Mouse (Mus musculus): ENCODE results near the gene Olfr62. TPM values are rescaled to one million over a fixed set of nuclear protein-coding genes. Genes with fewer than 3 reads are reported as not detected.

Olfr62 gene
- polyA plus RNA-seq, 1 experiment from 2014 or later = not detected

DNA sequence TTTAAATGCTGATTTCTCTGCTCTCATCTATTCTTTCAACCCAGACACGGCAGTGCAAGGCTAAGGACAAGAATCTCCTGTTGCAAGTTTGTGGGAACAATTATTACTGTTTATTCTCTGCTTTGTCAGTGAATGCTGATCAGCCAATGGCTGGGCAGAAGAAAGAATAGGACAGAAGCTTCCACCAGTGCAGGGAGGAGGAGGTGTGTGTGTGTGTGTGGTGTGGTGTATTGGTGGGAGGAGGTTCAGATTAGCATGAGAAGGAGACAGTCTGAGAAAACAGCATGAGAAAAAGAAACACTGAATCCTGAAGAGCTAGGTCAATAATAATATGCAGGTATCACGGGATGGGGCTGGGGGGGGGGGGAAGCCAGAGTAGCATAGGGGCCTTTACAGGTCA is 35.1 kb downstream of the Olfr62 start:
- Histone ChIP-seq H3K27me3 (replicated peaks) (no peaks in the 10 kb centered on the region), H3K4me3 (no peak overlapping the region), H3K4me2 (replicated peaks) (no peak overlapping the region), H3K4me1 (no peaks in the 10 kb centered on the region; the same call in 1 of the 2 replicates), H3K36me3 (no peaks in the 10 kb centered on the region), H3K27ac (no peak overlapping the region), H3K9ac (no peak overlapping the region), H3K9me3 (no peaks in the 10 kb centered on the region)
- 43% methylated on average over 2 of the region's 2 CpGs for WGBS
- ATAC-seq (ENCODE audit: low FRiP score, low read depth) = no peak

DNA sequence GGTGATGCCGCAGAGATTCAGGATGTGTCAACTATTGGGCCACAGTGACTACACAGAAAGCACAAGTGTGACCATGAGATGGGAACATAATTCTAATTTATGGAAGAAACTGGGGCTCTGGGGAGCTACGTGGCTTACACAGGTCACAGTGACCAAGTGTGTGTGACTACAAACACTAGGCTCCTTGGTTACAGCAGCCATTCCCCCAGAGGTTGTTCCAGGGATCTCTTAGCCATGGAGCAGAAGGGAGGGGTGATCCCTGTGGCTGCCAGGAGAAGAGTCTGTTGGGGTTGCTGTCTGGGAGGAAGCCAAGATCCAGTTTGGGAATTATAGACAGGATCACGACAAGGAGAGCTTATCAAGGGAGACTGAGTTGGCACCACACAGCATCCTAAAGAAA is 44.5 kb downstream of the Olfr62 start, which contains the start of gene Olfr1341:
Olfr1341 (plus strand) TSS at position 301 of the 400 bp plus-strand sequence.
- Histone ChIP-seq H3K27ac (no peak within 1 kb of the TSS), H3K9me3 (no peaks in the 10 kb centered on the region), H3K4me3 (no peak within 1 kb of the TSS), H3K9ac (no peak within 1 kb of the TSS), H3K4me2 (replicated peaks) (no peak within 1 kb of the TSS), H3K4me1 (no peaks in the 10 kb centered on the region), H3K27me3 (replicated peaks) (no peaks in the 10 kb centered on the region), H3K36me3 (no peaks in the 10 kb centered on the region)
- no peak for ATAC-seq (ENCODE audit: low FRiP score, low read depth)
- 81% methylated on average over 3 of the region's 3 CpGs for WGBS

DNA sequence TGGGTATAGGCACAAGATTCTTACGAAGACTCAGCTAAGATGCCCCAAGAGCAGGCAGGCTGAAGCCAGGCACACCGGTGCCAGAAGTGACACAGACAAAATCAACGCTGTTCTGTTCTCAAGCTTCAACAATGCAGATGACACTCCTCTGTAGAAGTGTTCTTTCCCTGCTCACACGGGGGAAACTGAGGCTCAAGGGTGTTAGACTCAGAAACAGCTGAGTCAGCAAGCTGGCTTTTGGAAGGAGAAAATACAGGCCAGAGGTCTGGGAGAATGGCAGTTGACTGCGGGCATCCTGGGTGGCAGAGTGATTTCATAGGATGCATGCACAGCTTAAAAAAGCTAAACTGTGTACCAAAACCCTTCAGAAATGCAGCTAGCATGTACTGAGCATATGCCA is 49.3 kb downstream of the Olfr62 start:
- H3K4me3 ChIP-seq = no peak overlapping the region
- no peak overlapping the region for H3K4me2 ChIP-seq (replicated peaks)
- ATAC-seq (ENCODE audit: low FRiP score, low read depth) = no peak
- no peak overlapping the region for H3K27ac ChIP-seq
- 76% methylated on average over 5 of the region's 5 CpGs for WGBS
- H3K27me3 ChIP-seq (replicated peaks) = no peaks in the 10 kb centered on the region
- H3K9me3 ChIP-seq = no peaks in the 10 kb centered on the region
- no peaks in the 10 kb centered on the region for H3K36me3 ChIP-seq
- H3K4me1 ChIP-seq = no peaks in the 10 kb centered on the region
- no peak overlapping the region for H3K9ac ChIP-seq

DNA sequence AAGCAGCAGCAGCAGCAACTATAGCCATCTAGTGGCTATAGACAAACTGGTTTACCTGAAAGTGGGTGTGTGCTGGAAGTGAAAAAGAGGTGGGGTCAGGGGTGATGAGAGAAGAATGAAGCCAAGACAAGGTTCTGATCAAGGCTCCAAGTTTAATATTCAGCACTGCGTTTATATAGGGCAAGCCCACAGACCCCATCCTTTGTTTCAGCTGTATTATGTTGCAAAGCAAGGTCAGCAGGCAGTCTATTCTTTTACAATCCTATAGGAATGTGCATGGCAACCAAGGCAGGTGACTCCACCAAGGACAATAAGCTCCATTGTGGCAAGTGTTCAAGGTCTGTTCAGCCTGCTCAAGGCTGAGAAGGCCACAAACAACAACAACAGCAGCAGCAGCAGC is 52.9 kb downstream of the Olfr62 start:
- Histone ChIP-seq H3K4me1 (no peaks in the 10 kb centered on the region), H3K9ac (no peak overlapping the region), H3K27ac (no peak overlapping the region), H3K4me2 (replicated peaks) (no peak overlapping the region), H3K36me3 (no peaks in the 10 kb centered on the region), H3K27me3 (replicated peaks) (no peaks in the 10 kb centered on the region), H3K4me3 (no peak overlapping the region), H3K9me3 (no peaks in the 10 kb centered on the region)
- ATAC-seq (ENCODE audit: low FRiP score, low read depth) = no peak
- 32% methylated on average over 1 of the region's 1 CpGs for WGBS

Other genes with a start within 250 kb of the Olfr62 start
- 10.8 and 11.8 TPM in 2 replicates for gene Szt2, start 249.7 kb upstream of the Olfr62 start, polyA plus RNA-seq (2016; fragmentation: Nextera tagmentation; extraction: Ambion mirVana)
- gene Med8, start 249.6 kb upstream of the Olfr62 start, polyA plus RNA-seq (2016; fragmentation: Nextera tagmentation; extraction: Ambion mirVana) = 127 and 137 TPM in 2 replicates
- 38.2 and 40.6 TPM in 2 replicates for gene Elovl1, start 230.9 kb upstream of the Olfr62 start, polyA plus RNA-seq (2016; fragmentation: Nextera tagmentation; extraction: Ambion mirVana)
- 165 and 181 TPM in 2 replicates for gene Cdc20, start 221.6 kb upstream of the Olfr62 start, polyA plus RNA-seq (2016; fragmentation: Nextera tagmentation; extraction: Ambion mirVana)
- gene Mpl, start 201.4 kb upstream of the Olfr62 start, polyA plus RNA-seq (2016; fragmentation: Nextera tagmentation; extraction: Ambion mirVana) = 0.46 and 0.68 TPM in 2 replicates
- gene Tie1, start 168.9 kb upstream of the Olfr62 start, polyA plus RNA-seq (2016; fragmentation: Nextera tagmentation; extraction: Ambion mirVana) = 23.2 and 23.5 TPM in 2 replicates
- gene 2610528J11Rik, start 132.0 kb upstream of the Olfr62 start, polyA plus RNA-seq (2016; fragmentation: Nextera tagmentation; extraction: Ambion mirVana) = 0.56 TPM in 1 of 2 replicates, not detected in the other
- gene Tmem125, start 114.9 kb upstream of the Olfr62 start, polyA plus RNA-seq (2016; fragmentation: Nextera tagmentation; extraction: Ambion mirVana) = 0.23 TPM in 1 of 2 replicates, not detected in the other
- 1.2 and 1.3 TPM in 2 replicates for gene Cfap57, start 38.2 kb upstream of the Olfr62 start, polyA plus RNA-seq (2016; fragmentation: Nextera tagmentation; extraction: Ambion mirVana)
- 151 and 158 TPM in 2 replicates for gene Ebna1bp2, start 38.2 kb upstream of the Olfr62 start, polyA plus RNA-seq (2016; fragmentation: Nextera tagmentation; extraction: Ambion mirVana)
- gene Olfr1342, start 33.8 kb downstream of the Olfr62 start, polyA plus RNA-seq (2016; fragmentation: Nextera tagmentation; extraction: Ambion mirVana) = not detected in 2 replicates
- not detected in 2 replicates for gene Olfr1341, start 44.6 kb downstream of the Olfr62 start, polyA plus RNA-seq (2016; fragmentation: Nextera tagmentation; extraction: Ambion mirVana)
- not detected in 2 replicates for gene Olfr1340, start 61.2 kb downstream of the Olfr62 start, polyA plus RNA-seq (2016; fragmentation: Nextera tagmentation; extraction: Ambion mirVana)
- not detected in 2 replicates for gene Olfr1339, start 73.2 kb downstream of the Olfr62 start, polyA plus RNA-seq (2016; fragmentation: Nextera tagmentation; extraction: Ambion mirVana)
- gene Olfr1338, start 99.8 kb downstream of the Olfr62 start, polyA plus RNA-seq (2016; fragmentation: Nextera tagmentation; extraction: Ambion mirVana) = not detected in 2 replicates
- gene Olfr1337, start 123.6 kb downstream of the Olfr62 start, polyA plus RNA-seq (2016; fragmentation: Nextera tagmentation; extraction: Ambion mirVana) = not detected in 2 replicates
- gene Olfr1335, start 151.0 kb downstream of the Olfr62 start, polyA plus RNA-seq (2016; fragmentation: Nextera tagmentation; extraction: Ambion mirVana) = not detected in 2 replicates
- gene Olfr1333, start 177.3 kb downstream of the Olfr62 start, polyA plus RNA-seq (2016; fragmentation: Nextera tagmentation; extraction: Ambion mirVana) = not detected in 2 replicates
- gene Olfr1331, start 205.7 kb downstream of the Olfr62 start, polyA plus RNA-seq (2016; fragmentation: Nextera tagmentation; extraction: Ambion mirVana) = not detected in 2 replicates
- not detected in 2 replicates for gene Olfr1330, start 229.6 kb downstream of the Olfr62 start, polyA plus RNA-seq (2016; fragmentation: Nextera tagmentation; extraction: Ambion mirVana)

All from neural tube, embryonic 12.5 days (tissue).